Mouse (Mus musculus): ENCODE measurements at regions not wholly inside any gene's neighbourhood (a gene's known extent, or its start where the extent isn't known, plus 50 kb on each side); places are given as distances from the start of the nearest gene placed in this dataset.

DNA sequence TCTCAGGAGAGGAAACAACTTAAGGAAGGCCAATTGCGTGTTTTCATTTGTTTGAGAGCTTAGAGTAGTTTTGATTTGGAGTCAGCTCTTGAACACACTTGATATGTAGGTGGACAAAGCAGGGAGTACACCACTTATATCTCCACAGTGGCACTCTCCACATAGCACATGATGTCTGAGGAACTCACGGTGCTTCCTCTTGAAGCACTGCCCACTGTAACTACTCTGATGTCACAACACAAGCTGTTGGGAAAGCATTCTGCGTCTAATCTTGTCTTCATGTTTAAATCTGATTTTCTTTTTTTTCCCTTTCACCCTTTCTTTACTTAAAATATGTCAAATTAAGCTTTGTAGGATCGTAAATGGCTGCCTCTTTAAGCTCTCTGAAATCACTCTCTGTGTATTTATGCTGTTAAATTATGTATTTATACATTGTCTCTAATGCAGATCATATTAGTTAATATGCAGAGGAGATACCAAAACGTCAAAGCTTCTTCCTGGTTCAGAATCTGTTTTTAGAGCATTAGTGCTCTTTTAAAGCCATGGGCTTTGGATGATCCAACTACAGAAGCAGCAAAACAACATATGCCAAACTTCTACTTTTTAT lies 442.4 kb upstream of the Arglu1 start:
- H3K4me2 ChIP-seq (replicated peaks; ENCODE audit: low read depth, low read length, severe bottlenecking): no peak overlapping the region
- no peak for DNase-seq (ENCODE audit: low spot score)
- H3K9me3 ChIP-seq (ENCODE audit: control insufficient read depth, low read length): no peaks in the 10 kb centered on the region
- no peak overlapping the region for H3K27ac ChIP-seq (replicated peaks; ENCODE audit: low read depth, low read length)
- 83% methylated on average over 5 of the region's 5 CpGs for WGBS
- no peak for TF ChIP-seq POLR2A (IDR thresholded peaks at IDR 0.05; ENCODE audit: borderline replicate concordance, extremely low read depth, insufficient read depth, insufficient read length)
- no peaks in the 10 kb centered on the region for H3K27me3 ChIP-seq (ENCODE audit: control insufficient read depth, insufficient read depth, low read length)
- H3K4me1 ChIP-seq (ENCODE audit: control insufficient read depth, insufficient read depth, low read length): 0 out of 2 replicates have a peak, but pooled peaks cover 2% of the 10 kb centered on the region
- no peaks in the 10 kb centered on the region for H3K36me3 ChIP-seq (ENCODE audit: control insufficient read depth, insufficient read depth, low read length)
- no peak overlapping the region for H3K4me3 ChIP-seq (replicated peaks; ENCODE audit: low read length)
- no peak for ATAC-seq (ENCODE audit: low FRiP score, low read depth)
- H3K9ac ChIP-seq (ENCODE audit: low read depth, low read length, severe bottlenecking): no peak overlapping the region

DNA sequence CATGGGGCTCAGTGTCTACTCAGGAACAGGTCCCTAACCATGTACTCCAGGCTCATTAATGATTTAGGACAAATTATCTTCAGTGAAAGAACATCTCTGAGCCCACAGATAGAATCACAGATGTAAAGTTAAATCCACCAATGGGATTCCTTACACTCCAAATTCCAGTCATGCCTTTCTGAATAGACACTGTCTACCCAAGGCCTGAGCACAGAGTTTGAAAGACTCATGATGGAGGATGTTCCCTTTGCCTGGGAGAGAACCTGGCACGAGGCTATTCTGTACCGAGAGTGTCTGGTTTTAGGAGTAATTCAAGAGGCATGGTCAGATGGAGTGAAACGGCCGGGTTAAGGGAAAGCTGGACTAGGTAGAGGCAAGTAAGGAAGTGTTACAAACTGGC lies 440.9 kb upstream of the Arglu1 start:
- Histone ChIP-seq H3K9me3 (ENCODE audit: control insufficient read depth, low read length) (no peaks in the 10 kb centered on the region), H3K4me2 (replicated peaks; ENCODE audit: low read depth, low read length, severe bottlenecking) (no peak overlapping the region), H3K36me3 (ENCODE audit: control insufficient read depth, insufficient read depth, low read length) (no peaks in the 10 kb centered on the region), H3K27me3 (ENCODE audit: control insufficient read depth, insufficient read depth, low read length) (no peaks in the 10 kb centered on the region), H3K4me3 (replicated peaks; ENCODE audit: low read length) (no peak overlapping the region), H3K4me1 (ENCODE audit: control insufficient read depth, insufficient read depth, low read length) (no peaks in the 10 kb centered on the region), H3K9ac (ENCODE audit: low read depth, low read length, severe bottlenecking) (no peak overlapping the region), H3K27ac (replicated peaks; ENCODE audit: low read depth, low read length) (no peak overlapping the region)
- 71% methylated on average over 4 of the region's 4 CpGs for WGBS
- no peak for DNase-seq (ENCODE audit: low spot score)
- no peak for ATAC-seq (ENCODE audit: low FRiP score, low read depth)
- no peak for TF ChIP-seq POLR2A (IDR thresholded peaks at IDR 0.05; ENCODE audit: borderline replicate concordance, extremely low read depth, insufficient read depth, insufficient read length)

DNA sequence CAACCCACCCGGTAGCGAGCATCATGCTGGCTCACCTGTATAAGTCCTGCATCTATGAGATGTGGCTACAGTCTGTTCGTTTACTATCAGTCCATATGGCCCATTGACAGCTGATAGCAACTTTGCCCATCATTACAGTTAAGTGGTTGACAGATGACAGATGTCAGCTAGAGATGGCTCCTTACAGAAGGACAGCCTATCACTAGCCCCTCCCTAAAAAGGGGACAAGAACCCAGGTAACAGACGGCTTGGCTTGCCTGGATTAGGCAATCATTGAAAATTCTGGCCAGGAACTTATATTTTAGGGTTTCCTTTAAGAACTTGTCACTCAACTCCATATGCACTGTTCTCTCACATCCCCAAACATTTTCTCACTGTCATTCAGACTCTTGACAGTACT lies 434.2 kb upstream of the Arglu1 start:
- Histone ChIP-seq H3K4me2 (replicated peaks; ENCODE audit: low read depth, low read length, severe bottlenecking) (no peak overlapping the region), H3K27ac (replicated peaks; ENCODE audit: low read depth, low read length) (no peak overlapping the region), H3K27me3 (ENCODE audit: control insufficient read depth, insufficient read depth, low read length) (no peaks in the 10 kb centered on the region), H3K9me3 (ENCODE audit: control insufficient read depth, low read length) (no peaks in the 10 kb centered on the region), H3K4me1 (ENCODE audit: control insufficient read depth, insufficient read depth, low read length) (no peaks in the 10 kb centered on the region), H3K9ac (ENCODE audit: low read depth, low read length, severe bottlenecking) (no peak overlapping the region), H3K4me3 (replicated peaks; ENCODE audit: low read length) (no peak overlapping the region), H3K36me3 (ENCODE audit: control insufficient read depth, insufficient read depth, low read length) (no peaks in the 10 kb centered on the region)
- ATAC-seq (ENCODE audit: low FRiP score, low read depth): no peak
- no peak for TF ChIP-seq POLR2A (IDR thresholded peaks at IDR 0.05; ENCODE audit: borderline replicate concordance, extremely low read depth, insufficient read depth, insufficient read length)
- DNase-seq (ENCODE audit: low spot score): no peak
- 84% methylated on average over 4 of the region's 4 CpGs for WGBS

DNA sequence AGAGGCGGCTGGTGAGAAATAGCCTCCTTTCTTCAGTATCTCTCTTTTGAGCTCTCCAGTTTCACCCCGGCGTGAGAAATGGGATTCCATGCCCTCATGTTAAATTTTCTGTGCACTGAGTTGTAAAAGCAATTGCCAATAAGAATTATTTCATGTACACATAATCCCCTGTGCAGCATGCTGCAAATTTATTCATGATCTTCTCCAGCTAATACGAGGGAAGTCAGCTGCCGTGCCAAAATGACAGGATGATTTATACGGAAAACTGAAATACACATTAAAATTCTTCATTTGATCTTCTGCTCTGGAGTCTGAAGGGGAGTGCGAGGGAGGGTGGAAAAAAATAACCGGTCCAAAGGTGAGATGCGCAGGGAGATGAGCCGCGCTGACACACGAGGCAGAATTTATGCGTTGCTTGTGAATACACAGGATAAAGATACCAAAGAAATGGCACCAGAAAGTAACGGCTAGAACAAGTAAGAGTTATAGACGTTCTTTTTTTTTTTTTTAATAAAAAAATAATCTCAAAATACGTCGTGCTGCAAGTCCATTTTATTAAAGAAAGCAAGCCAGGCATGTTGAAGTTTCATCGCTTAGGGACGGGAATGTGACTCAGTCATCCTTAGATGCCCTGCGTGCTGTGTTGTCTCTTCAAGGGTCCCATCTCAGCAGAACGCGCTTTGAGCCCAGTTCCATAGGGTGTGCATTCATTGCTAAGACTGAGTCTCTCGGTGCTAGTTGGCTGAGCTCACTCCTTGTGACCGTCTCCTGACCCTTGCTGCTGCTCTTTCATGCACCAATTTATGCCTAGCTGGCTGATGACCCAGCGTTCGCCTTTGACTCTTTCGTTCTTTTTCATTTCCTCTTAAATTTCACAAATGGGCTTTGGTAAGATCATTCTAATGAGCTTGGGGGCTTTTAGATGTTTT lies 427.8 kb upstream of the Arglu1 start:
- Histone ChIP-seq H3K9ac (ENCODE audit: low read depth, low read length, severe bottlenecking) (no peak overlapping the region), H3K4me2 (replicated peaks; ENCODE audit: low read depth, low read length, severe bottlenecking) (no peak overlapping the region), H3K4me1 (ENCODE audit: control insufficient read depth, insufficient read depth, low read length) (no peaks in the 10 kb centered on the region), H3K27me3 (ENCODE audit: control insufficient read depth, insufficient read depth, low read length) (no peaks in the 10 kb centered on the region), H3K36me3 (ENCODE audit: control insufficient read depth, insufficient read depth, low read length) (no peaks in the 10 kb centered on the region), H3K9me3 (ENCODE audit: control insufficient read depth, low read length) (no peaks in the 10 kb centered on the region), H3K27ac (replicated peaks; ENCODE audit: low read depth, low read length) (no peak overlapping the region), H3K4me3 (replicated peaks; ENCODE audit: low read length) (no peak overlapping the region)
- no peak for TF ChIP-seq POLR2A (IDR thresholded peaks at IDR 0.05; ENCODE audit: borderline replicate concordance, extremely low read depth, insufficient read depth, insufficient read length)
- WGBS: 74% methylated on average over 27 of the region's 27 CpGs
- ATAC-seq (ENCODE audit: low FRiP score, low read depth): no peak
- DNase-seq (ENCODE audit: low spot score): no peak

DNA sequence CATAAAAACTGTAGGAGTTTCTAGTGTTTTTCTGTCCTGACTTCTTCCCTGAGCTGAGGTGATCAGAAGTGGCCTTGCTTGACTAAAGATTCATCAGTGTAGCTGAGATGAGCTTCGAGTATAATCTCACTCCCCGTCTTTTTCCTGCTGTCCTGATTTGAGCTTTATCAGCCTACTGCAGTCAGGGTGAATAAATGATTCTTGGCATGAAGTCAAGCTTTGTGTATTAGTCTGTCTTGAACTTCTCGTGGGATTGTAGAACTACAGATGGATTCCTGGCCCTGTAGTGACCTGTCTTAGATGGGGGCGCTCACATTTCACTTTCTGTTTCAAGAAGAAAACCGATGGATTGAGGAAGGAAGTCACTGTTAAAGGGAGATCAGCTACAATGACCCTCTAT lies 405.7 kb upstream of the Arglu1 start:
- no peak overlapping the region for H3K27ac ChIP-seq (replicated peaks; ENCODE audit: low read depth, low read length)
- no peaks in the 10 kb centered on the region for H3K27me3 ChIP-seq (ENCODE audit: control insufficient read depth, insufficient read depth, low read length)
- DNase-seq (ENCODE audit: low spot score): no peak
- no peak overlapping the region for H3K4me2 ChIP-seq (replicated peaks; ENCODE audit: low read depth, low read length, severe bottlenecking)
- no peaks in the 10 kb centered on the region for H3K9me3 ChIP-seq (ENCODE audit: control insufficient read depth, low read length)
- H3K4me3 ChIP-seq (replicated peaks; ENCODE audit: low read length): no peak overlapping the region
- 78% methylated on average over 5 of the region's 5 CpGs for WGBS
- H3K9ac ChIP-seq (ENCODE audit: low read depth, low read length, severe bottlenecking): no peak overlapping the region
- TF ChIP-seq POLR2A (IDR thresholded peaks at IDR 0.05; ENCODE audit: borderline replicate concordance, extremely low read depth, insufficient read depth, insufficient read length): no peak
- no peaks in the 10 kb centered on the region for H3K4me1 ChIP-seq (ENCODE audit: control insufficient read depth, insufficient read depth, low read length)
- ATAC-seq (ENCODE audit: low FRiP score, low read depth): no peak
- H3K36me3 ChIP-seq (ENCODE audit: control insufficient read depth, insufficient read depth, low read length): no peaks in the 10 kb centered on the region

Data from limb, embryonic 14.5 days (tissue).